18 mouse cellular contexts compared by ENCODE assay signal in genomic region chr19:59051622-59052021, GRCm38 (mm10).
"Had no signal": no experiment of that assay in that cellular context is flagged by ENCODE, and none has a peak within 500 bp of the region (broad histone marks: within the 10 kb centered on the region; RNA-seq: fewer than 3 reads in every experiment).

No protein-coding gene starts in this region.

- DNase-seq: lung, adult 18-20 months; lung, embryonic 14.5 days; lung, postnatal 10 days; lung, postnatal 4 days; retina, postnatal 1 day; right cerebral cortex, adult 18-20 months; right cerebral cortex, postnatal 25 days; right cerebral cortex, postnatal 4 days; spleen, adult 18-20 months; thymus, adult 18-20 months; thymus, postnatal 14 days; thymus, postnatal 36 days had no signal

- H3K9ac ChIP-seq: lung, embryonic 14.5 days; midbrain, embryonic 13.5 days; neural tube, embryonic 13.5 days; neural tube, embryonic 15.5 days had no signal

- H3K27ac ChIP-seq: midbrain, embryonic 10.5 days; midbrain, embryonic 13.5 days; neural tube, embryonic 15.5 days had no signal

- ATAC-seq: midbrain, embryonic 13.5 days; midbrain, embryonic 16.5 days had no signal

- H3K36me3 ChIP-seq: midbrain, embryonic 10.5 days; midbrain, embryonic 13.5 days; neural tube, embryonic 13.5 days; neural tube, embryonic 15.5 days had no signal

- H3K9me3 ChIP-seq: midbrain, embryonic 10.5 days; midbrain, embryonic 13.5 days; neural tube, embryonic 13.5 days; neural tube, embryonic 15.5 days had no signal

- H3K4me3 ChIP-seq: midbrain, embryonic 10.5 days; midbrain, embryonic 13.5 days; myocyte; neural tube, embryonic 13.5 days; neural tube, embryonic 15.5 days had no signal

- H3K4me2 ChIP-seq: lung, embryonic 14.5 days; midbrain, embryonic 13.5 days; neural tube, embryonic 13.5 days; neural tube, embryonic 15.5 days had no signal

- H3K27me3 ChIP-seq: midbrain, embryonic 13.5 days; neural tube, embryonic 13.5 days; neural tube, embryonic 15.5 days had no signal
